Mouse (Mus musculus) intestine, embryonic 16.5 days (tissue): Measurements from ENCODE around the gene Babam2. TPM values are rescaled to one million over a fixed set of nuclear protein-coding genes. Genes with fewer than 3 reads are reported as not detected.

Experiments used
- ATAC-seq: fragments of 200-750 bp; cut with Nextera tagmentation; 2 replicates; pipeline ENCODE4 v1.8.0; 2017; ENCODE audit warnings: moderate TSS enrichment, moderate library complexity
- H3K27ac ChIP-seq: fragments of 300-500 bp; sonication (generic); 2 replicates; pipeline ENCODE4 v1.5.1; 2014; ENCODE audit warnings: mild to moderate bottlenecking, low read length
- H3K27me3 ChIP-seq: fragments of 300-500 bp; sonication (generic); replicated peaks from 2 replicates; pipeline ENCODE4 v1.6.1; 2014; ENCODE audit warnings: low read length, control low read depth, mixed read lengths; ENCODE audit not compliant: control insufficient read depth, insufficient read depth
- H3K36me3 ChIP-seq: fragments of 300-500 bp; sonication (generic); 2 replicates; pipeline ENCODE4 v1.6.1; 2014; ENCODE audit warnings: low read length, control low read depth; ENCODE audit not compliant: control insufficient read depth, insufficient read depth
- H3K4me1 ChIP-seq: fragments of 300-500 bp; sonication (generic); 2 replicates; pipeline ENCODE4 v1.6.1; 2014; ENCODE audit warnings: low read length, control low read depth, mixed read lengths; ENCODE audit not compliant: control insufficient read depth, insufficient read depth
- H3K4me2 ChIP-seq: fragments of 300-500 bp; sonication (generic); 2 replicates; pipeline ENCODE4 v1.6.1; 2014; ENCODE audit warnings: low read depth, low read length, control low read depth
- H3K4me3 ChIP-seq: fragments of 300-500 bp; sonication (generic); 2 replicates; pipeline ENCODE4 v1.5.1; 2014; ENCODE audit warnings: mild to moderate bottlenecking, low read length
- H3K9ac ChIP-seq: fragments of 300-500 bp; sonication (generic); 2 replicates; pipeline ENCODE4 v1.6.1; 2014; ENCODE audit warnings: low read depth, low read length
- H3K9me3 ChIP-seq: fragments of 300-500 bp; sonication (generic); 2 replicates; pipeline ENCODE4 v1.6.1; 2016; ENCODE audit warnings: low read length, control low read depth; ENCODE audit not compliant: control insufficient read depth
- WGBS: fragments of 180-500 bp; shearing (Covaris S2); extraction: QIAGEN DNeasy Blood & Tissue Kit; methylation state at CpG from one replicate; pipeline ENCODE4 v1.1.7; 2014; 5-methylcytosine and 5-hydroxymethylcytosine counted together
- polyA plus RNA-seq: library from polyadenylated mRNA; unstranded; fragments of >200 nt; fragmentation: Nextera tagmentation; extraction: Ambion mirVana; gene quantifications from 2 replicates; pipeline ENCODE4 v1.2.1, GENCODE M21; 2015

The Babam2 gene
- polyA plus RNA-seq, 1 experiment from 2014 or later = 69.0 TPM

- Histone ChIP-seq H3K9me3 (no peaks in the 10 kb centered on the region), H3K36me3 (no peaks in the 10 kb centered on the region), H3K4me2 (no peak overlapping the region), H3K27ac (no peak overlapping the region), H3K4me1 (no peaks in the 10 kb centered on the region), H3K4me3 (no peak overlapping the region), H3K9ac (no peak overlapping the region), H3K27me3 (no peaks in the 10 kb centered on the region)
- 79% methylated on average over 5 of the region's 5 CpGs for WGBS
- ATAC-seq = no peak
These were observed 7.5 kb downstream of the Babam2 start for GRCm38 (mm10) chr5:31704971-31705370.

GRCm38 (mm10) chr5:31706826-31707225 lies 9.3 kb downstream of the Babam2 start:
- no peak for ATAC-seq
- no peaks in the 10 kb centered on the region for H3K36me3 ChIP-seq
- no peaks in the 10 kb centered on the region; the same call in 1 of the 2 replicates for H3K9me3 ChIP-seq
- no peak overlapping the region for H3K4me2 ChIP-seq
- H3K4me1 ChIP-seq = no peaks in the 10 kb centered on the region
- WGBS = 86% methylated on average over 4 of the region's 4 CpGs
- no peak overlapping the region for H3K9ac ChIP-seq
- H3K4me3 ChIP-seq = no peak overlapping the region
- no peaks in the 10 kb centered on the region for H3K27me3 ChIP-seq
- no peak overlapping the region for H3K27ac ChIP-seq

- no peaks in the 10 kb centered on the region; the same call in 1 of the 2 replicates for H3K9me3 ChIP-seq
- H3K4me1 ChIP-seq = peaks cover 3% of the 10 kb centered on the region; the same call in 1 of the 2 replicates
- H3K4me2 ChIP-seq = no peak overlapping the region
- H3K27ac ChIP-seq = no peak overlapping the region
- H3K27me3 ChIP-seq = no peaks in the 10 kb centered on the region
- WGBS = 73% methylated on average over 1 of the region's 1 CpGs
- no peak overlapping the region for H3K4me3 ChIP-seq
- H3K9ac ChIP-seq = no peak overlapping the region
- ATAC-seq = no peak
- H3K36me3 ChIP-seq = no peaks in the 10 kb centered on the region
These were observed 11.9 kb downstream of the Babam2 start for GRCm38 (mm10) chr5:31709389-31709788.

- no peaks in the 10 kb centered on the region for H3K27me3 ChIP-seq
- no peaks in the 10 kb centered on the region; the same call in 1 of the 2 replicates for H3K9me3 ChIP-seq
- ATAC-seq = peak; percentile 96
- 59% methylated on average over 2 of the region's 2 CpGs for WGBS
- H3K9ac ChIP-seq = peak overlapping the region; percentile 53; the same call in 1 of the 2 replicates
- peak overlapping the region; percentile 98 for H3K27ac ChIP-seq
- 0 out of 2 replicates have a peak overlapping the region, but pooled peaks have one; percentile 6 for H3K4me2 ChIP-seq
- H3K4me1 ChIP-seq = peaks cover 13% of the 10 kb centered on the region
- H3K36me3 ChIP-seq = no peaks in the 10 kb centered on the region
- no peak overlapping the region for H3K4me3 ChIP-seq
These were observed 15.8 kb downstream of the Babam2 start for GRCm38 (mm10) chr5:31713280-31713711.

- peak; percentile 84 for ATAC-seq
- no peaks in the 10 kb centered on the region for H3K27me3 ChIP-seq
- H3K9ac ChIP-seq = peak overlapping the region; percentile 53; the same call in 1 of the 2 replicates
- peak overlapping the region; percentile 6; the same call in 1 of the 2 replicates for H3K4me2 ChIP-seq
- H3K9me3 ChIP-seq = no peaks in the 10 kb centered on the region; the same call in 1 of the 2 replicates
- H3K4me3 ChIP-seq = no peak overlapping the region
- WGBS = 57% methylated on average over 5 of the region's 5 CpGs
- peak overlapping the region; percentile 98 for H3K27ac ChIP-seq
- H3K36me3 ChIP-seq = no peaks in the 10 kb centered on the region
- H3K4me1 ChIP-seq = peaks cover 13% of the 10 kb centered on the region
These were observed 16.4 kb downstream of the Babam2 start for GRCm38 (mm10) chr5:31713841-31714264.

- Histone ChIP-seq H3K9me3 (no peaks in the 10 kb centered on the region; the same call in 1 of the 2 replicates), H3K4me1 (peaks cover 13% of the 10 kb centered on the region), H3K9ac (no peak overlapping the region), H3K4me2 (no peak overlapping the region), H3K27me3 (no peaks in the 10 kb centered on the region), H3K36me3 (no peaks in the 10 kb centered on the region), H3K4me3 (no peak overlapping the region), H3K27ac (no peak overlapping the region)
- ATAC-seq = no peak
- 49% methylated on average over 4 of the region's 4 CpGs for WGBS
These were observed 18.1 kb downstream of the Babam2 start for GRCm38 (mm10) chr5:31715486-31716150.

- Histone ChIP-seq H3K4me1 (no peaks in the 10 kb centered on the region), H3K27me3 (no peaks in the 10 kb centered on the region), H3K36me3 (no peaks in the 10 kb centered on the region), H3K9me3 (no peaks in the 10 kb centered on the region), H3K9ac (no peak overlapping the region), H3K4me2 (no peak overlapping the region), H3K27ac (no peak overlapping the region), H3K4me3 (no peak overlapping the region)
- WGBS = 73% methylated on average over 6 of the region's 6 CpGs
- no peak for ATAC-seq
These were observed 27.0 kb downstream of the Babam2 start for GRCm38 (mm10) chr5:31724519-31724918.

- H3K4me3 ChIP-seq = no peak overlapping the region
- no peaks in the 10 kb centered on the region for H3K36me3 ChIP-seq
- 84% methylated on average over 2 of the region's 2 CpGs for WGBS
- no peaks in the 10 kb centered on the region for H3K27me3 ChIP-seq
- ATAC-seq = no peak
- H3K9ac ChIP-seq = no peak overlapping the region
- no peak overlapping the region for H3K4me2 ChIP-seq
- no peak overlapping the region for H3K27ac ChIP-seq
- H3K4me1 ChIP-seq = no peaks in the 10 kb centered on the region
- no peaks in the 10 kb centered on the region for H3K9me3 ChIP-seq
These were observed 28.4 kb downstream of the Babam2 start for GRCm38 (mm10) chr5:31725885-31726284.

GRCm38 (mm10) chr5:31727456-31727855 lies 30.0 kb downstream of the Babam2 start:
- no peak overlapping the region for H3K27ac ChIP-seq
- H3K9me3 ChIP-seq = no peaks in the 10 kb centered on the region
- WGBS = 78% methylated on average over 5 of the region's 5 CpGs

More at GRCm38 (mm10) chr5:31727456-31727855, 30.0 kb downstream of the Babam2 start:
- H3K27me3 ChIP-seq = no peaks in the 10 kb centered on the region
- no peak overlapping the region for H3K4me3 ChIP-seq
- H3K4me1 ChIP-seq = no peaks in the 10 kb centered on the region
- no peak for ATAC-seq
- H3K9ac ChIP-seq = no peak overlapping the region
- no peak overlapping the region for H3K4me2 ChIP-seq
- no peaks in the 10 kb centered on the region for H3K36me3 ChIP-seq
